Mouse (Mus musculus): ENCODE measurements at regions not wholly inside any gene's neighbourhood (a gene's known extent, or its start where the extent isn't known, plus 50 kb on each side); places are given as distances from the start of the nearest gene placed in this dataset.
A peak's percentile ranks its signal among the peaks of the same experiment; 100 is the strongest.

DNA sequence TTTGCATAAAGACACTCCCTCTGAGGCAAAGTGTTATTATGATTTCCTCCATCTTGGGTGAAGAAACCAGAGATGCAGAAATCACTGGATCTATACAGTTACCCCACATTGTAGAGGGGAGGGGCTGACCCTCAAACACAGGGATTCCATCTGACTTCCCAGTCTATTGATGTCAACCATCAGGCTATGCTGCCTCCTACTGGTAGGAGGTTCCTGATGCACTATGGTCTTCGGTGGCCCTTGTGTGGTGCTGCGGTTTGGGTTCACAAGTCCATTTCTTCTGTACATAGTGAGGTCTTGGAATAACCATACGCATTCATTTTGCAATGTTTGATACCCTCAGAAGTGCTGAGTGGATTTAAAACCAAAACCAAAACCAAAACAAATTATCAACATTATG is 94.0 kb upstream of the Smarca2 start:
- peaks cover 15% of the 10 kb centered on the region for H3K4me1 ChIP-seq
- no peak for ATAC-seq (ENCODE audit: insufficient number of reproducible peaks, low FRiP score, low TSS enrichment, low read depth)
- WGBS, result 89% methylated on average over 3 of the region's 3 CpGs
- H3K9ac ChIP-seq, result no peak overlapping the region
- H3K4me2 ChIP-seq (replicated peaks), result no peak overlapping the region
- H3K27me3 ChIP-seq, result no peaks in the 10 kb centered on the region
- no peaks in the 10 kb centered on the region for H3K9me3 ChIP-seq (replicated peaks)
- no peak overlapping the region for H3K4me3 ChIP-seq (replicated peaks)
- no peak overlapping the region for H3K27ac ChIP-seq (replicated peaks)
- no peaks in the 10 kb centered on the region for H3K36me3 ChIP-seq

DNA sequence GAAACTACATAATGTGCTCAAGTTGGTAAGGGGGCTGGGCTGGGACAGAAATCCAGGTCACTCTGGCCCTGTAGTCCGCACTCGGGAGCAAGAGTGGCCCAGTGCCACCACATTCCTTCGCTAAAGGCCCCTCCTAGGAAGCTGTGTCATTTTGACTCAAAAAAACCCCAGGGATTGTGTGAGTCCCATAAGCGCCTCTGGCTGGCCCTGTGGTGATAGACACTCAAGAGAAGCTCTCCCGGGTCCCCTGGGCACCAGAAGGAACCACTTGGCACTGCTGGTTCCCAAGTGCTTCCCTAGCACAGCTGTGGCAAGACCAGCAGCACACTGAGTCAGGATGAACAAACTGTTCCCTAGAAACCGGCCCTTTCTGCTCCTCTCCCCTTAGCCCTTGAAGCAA is 93.1 kb upstream of the Smarca2 start:
- Histone ChIP-seq H3K9me3 (replicated peaks) (no peaks in the 10 kb centered on the region), H3K27me3 (no peaks in the 10 kb centered on the region), H3K9ac (no peak overlapping the region), H3K4me2 (replicated peaks) (no peak overlapping the region), H3K4me1 (peaks cover 15% of the 10 kb centered on the region), H3K36me3 (no peaks in the 10 kb centered on the region), H3K4me3 (replicated peaks) (no peak overlapping the region), H3K27ac (replicated peaks) (no peak overlapping the region)
- 72% methylated on average over 6 of the region's 6 CpGs for WGBS
- ATAC-seq (ENCODE audit: insufficient number of reproducible peaks, low FRiP score, low TSS enrichment, low read depth), result no peak

DNA sequence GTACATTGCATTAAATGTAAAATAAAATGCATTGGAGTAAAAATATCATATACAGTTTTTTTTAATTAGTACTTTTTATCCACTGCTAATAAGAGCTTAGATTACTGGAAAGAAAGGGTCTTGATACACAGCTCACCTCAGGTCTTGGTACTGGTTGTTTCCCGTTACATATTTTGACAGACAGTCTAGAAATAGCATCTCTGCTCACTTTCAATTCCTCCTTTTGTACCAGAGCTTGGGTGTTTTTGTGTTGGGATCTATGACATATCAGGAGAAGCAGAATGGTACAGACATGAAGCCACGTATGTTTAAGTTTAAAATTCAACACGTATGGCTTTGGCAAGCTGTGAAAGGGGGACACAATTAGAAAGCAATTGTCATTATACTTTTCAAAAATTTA is 80.3 kb upstream of the Smarca2 start:
- no peak overlapping the region for H3K9ac ChIP-seq
- no peak overlapping the region for H3K27ac ChIP-seq (replicated peaks)
- no peak overlapping the region for H3K4me3 ChIP-seq (replicated peaks)
- H3K9me3 ChIP-seq (replicated peaks), result no peaks in the 10 kb centered on the region
- no peaks in the 10 kb centered on the region for H3K4me1 ChIP-seq
- no peaks in the 10 kb centered on the region for H3K36me3 ChIP-seq
- no peaks in the 10 kb centered on the region; the same call in 1 of the 2 replicates for H3K27me3 ChIP-seq
- no peak overlapping the region for H3K4me2 ChIP-seq (replicated peaks)
- 81% methylated on average over 3 of the region's 3 CpGs for WGBS
- no peak for ATAC-seq (ENCODE audit: insufficient number of reproducible peaks, low FRiP score, low TSS enrichment, low read depth)

DNA sequence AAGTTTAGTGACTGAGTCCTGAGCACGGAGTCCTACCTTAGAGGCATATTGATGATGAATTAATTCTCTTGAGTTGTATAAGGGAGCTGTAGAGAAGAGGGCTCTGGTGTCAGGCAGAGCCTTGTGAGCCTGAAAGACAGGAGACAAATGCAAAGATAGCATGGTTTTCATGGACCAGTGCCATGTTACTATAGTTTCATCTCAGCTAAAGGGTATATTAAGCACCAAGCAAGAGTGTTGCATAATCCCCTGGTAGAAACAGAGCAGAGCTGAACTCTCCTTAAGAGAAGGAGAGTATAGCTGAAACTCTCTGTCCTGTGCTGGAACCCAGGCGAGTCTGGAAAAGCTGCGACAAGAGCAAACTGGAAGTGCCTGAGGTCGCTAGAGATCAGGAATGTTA is 73.5 kb upstream of the Smarca2 start:
- H3K4me2 ChIP-seq (replicated peaks), result no peak overlapping the region
- 67% methylated on average over 4 of the region's 4 CpGs for WGBS
- peaks cover 3% of the 10 kb centered on the region; the same call in 1 of the 2 replicates for H3K27me3 ChIP-seq
- ATAC-seq (ENCODE audit: insufficient number of reproducible peaks, low FRiP score, low TSS enrichment, low read depth), result no peak
- no peak overlapping the region for H3K27ac ChIP-seq (replicated peaks)
- no peaks in the 10 kb centered on the region for H3K36me3 ChIP-seq
- no peak overlapping the region for H3K4me3 ChIP-seq (replicated peaks)
- no peaks in the 10 kb centered on the region for H3K4me1 ChIP-seq
- H3K9me3 ChIP-seq (replicated peaks), result no peaks in the 10 kb centered on the region
- no peak overlapping the region for H3K9ac ChIP-seq

GRCm38 (mm10) chr19:26532509-26532908 is 72.3 kb upstream of the Smarca2 start:
- Histone ChIP-seq H3K27me3 (peaks cover 3% of the 10 kb centered on the region; the same call in 1 of the 2 replicates), H3K9me3 (replicated peaks) (no peaks in the 10 kb centered on the region), H3K4me1 (no peaks in the 10 kb centered on the region), H3K27ac (replicated peaks) (no peak overlapping the region), H3K4me2 (replicated peaks) (no peak overlapping the region), H3K36me3 (no peaks in the 10 kb centered on the region), H3K4me3 (replicated peaks) (no peak overlapping the region), H3K9ac (no peak overlapping the region)
- no peak for ATAC-seq (ENCODE audit: insufficient number of reproducible peaks, low FRiP score, low TSS enrichment, low read depth)
- whole genome bisulfite sequencing, result 62% methylated on average over 6 of the region's 6 CpGs

GRCm38 (mm10) chr19:26545671-26546070 is 59.2 kb upstream of the Smarca2 start:
- Histone ChIP-seq H3K36me3 (no peaks in the 10 kb centered on the region), H3K4me1 (peaks cover 44% of the 10 kb centered on the region), H3K4me2 (replicated peaks) (no peak overlapping the region), H3K27me3 (no peaks in the 10 kb centered on the region), H3K4me3 (replicated peaks) (no peak overlapping the region), H3K9ac (no peak overlapping the region), H3K9me3 (replicated peaks) (no peaks in the 10 kb centered on the region), H3K27ac (replicated peaks) (peak overlapping the region; percentile 58)
- ATAC-seq (ENCODE audit: insufficient number of reproducible peaks, low FRiP score, low TSS enrichment, low read depth), result 0 out of 2 replicates have a peak, but pooled peaks have one; percentile 44
- 10% methylated on average over 3 of the region's 3 CpGs for WGBS

- Histone ChIP-seq H3K36me3 (no peaks in the 10 kb centered on the region), H3K27me3 (no peaks in the 10 kb centered on the region), H3K4me2 (replicated peaks) (peak overlapping the region; percentile 38), H3K9me3 (replicated peaks) (no peaks in the 10 kb centered on the region), H3K27ac (replicated peaks) (peak overlapping the region; percentile 83; the same call in 1 of the 2 replicates), H3K4me1 (peaks cover 44% of the 10 kb centered on the region), H3K9ac (no peak overlapping the region), H3K4me3 (replicated peaks) (no peak overlapping the region)
- WGBS, result 45% methylated on average over 6 of the region's 6 CpGs
- no peak for ATAC-seq (ENCODE audit: insufficient number of reproducible peaks, low FRiP score, low TSS enrichment, low read depth)
These were observed 57.3 kb upstream of the Smarca2 start for GRCm38 (mm10) chr19:26547522-26547921.

GRCm38 (mm10) chr19:26548562-26549270 is 56.1 kb upstream of the Smarca2 start:
- ATAC-seq (ENCODE audit: insufficient number of reproducible peaks, low FRiP score, low TSS enrichment, low read depth), result peak; percentile 75; the same call in 1 of the 2 replicates
- 23% methylated on average over 14 of the region's 14 CpGs for WGBS
- no peaks in the 10 kb centered on the region for H3K9me3 ChIP-seq (replicated peaks)
- H3K4me2 ChIP-seq (replicated peaks), result peak overlapping the region; percentile 38
- H3K4me1 ChIP-seq, result peaks cover 44% of the 10 kb centered on the region
- H3K4me3 ChIP-seq (replicated peaks), result peak overlapping the region; percentile 1; the same call in 1 of the 2 replicates
- peak overlapping the region; percentile 83 for H3K27ac ChIP-seq (replicated peaks)
- H3K9ac ChIP-seq, result no peak overlapping the region
- H3K27me3 ChIP-seq, result no peaks in the 10 kb centered on the region
- H3K36me3 ChIP-seq, result no peaks in the 10 kb centered on the region

GRCm38 (mm10) chr19:26550299-26550698 is 54.6 kb upstream of the Smarca2 start:
- no peak overlapping the region for H3K27ac ChIP-seq (replicated peaks)
- H3K9me3 ChIP-seq (replicated peaks), result no peaks in the 10 kb centered on the region
- ATAC-seq (ENCODE audit: insufficient number of reproducible peaks, low FRiP score, low TSS enrichment, low read depth), result no peak
- 38% methylated on average over 5 of the region's 5 CpGs for WGBS
- H3K4me2 ChIP-seq (replicated peaks), result no peak overlapping the region
- no peak overlapping the region for H3K9ac ChIP-seq
- no peaks in the 10 kb centered on the region for H3K27me3 ChIP-seq
- H3K36me3 ChIP-seq, result no peaks in the 10 kb centered on the region
- H3K4me3 ChIP-seq (replicated peaks), result no peak overlapping the region
- peaks cover 43% of the 10 kb centered on the region for H3K4me1 ChIP-seq

Data from embryonic facial prominence, embryonic 15.5 days (tissue).